Mouse (Mus musculus) fat pad, adult 2 months (tissue): ENCODE measurements at regions not wholly inside any gene's neighbourhood (a gene's known extent, or its start where the extent isn't known, plus 50 kb on each side); places are given as distances from the start of the nearest gene placed in this dataset.

Source experiments
- DNase-seq: peaks from one replicate; pipeline ENCODE4 v3.0.0-alpha.2; 2011; ENCODE audit warnings: low read depth, low spot score; ENCODE audit errors: extremely low read depth

- no peak for DNase-seq
Observed at GRCm38 (mm10) chr4:94173096-94173495, 383.2 kb upstream of the Gm10306 start.

- DNase-seq: no peak
Observed at GRCm38 (mm10) chr4:94186997-94187396, 369.3 kb upstream of the Gm10306 start.

- no peak for DNase-seq
Observed at GRCm38 (mm10) chr4:94188354-94188753, 368.0 kb upstream of the Gm10306 start.

GRCm38 (mm10) chr4:94188888-94189287, 367.5 kb upstream of the Gm10306 start:
- no peak for DNase-seq

GRCm38 (mm10) chr4:94190940-94191339, 365.4 kb upstream of the Gm10306 start:
- no peak for DNase-seq

GRCm38 (mm10) chr4:94216265-94216664, 340.1 kb upstream of the Gm10306 start:
- no peak for DNase-seq

- DNase-seq: no peak
Observed at GRCm38 (mm10) chr4:94235650-94236206, 320.6 kb upstream of the Gm10306 start.

GRCm38 (mm10) chr4:94256026-94256425, 300.3 kb upstream of the Gm10306 start:
- no peak for DNase-seq

GRCm38 (mm10) chr4:94261136-94261535, 295.2 kb upstream of the Gm10306 start:
- DNase-seq: no peak

- no peak for DNase-seq
Observed at GRCm38 (mm10) chr4:94281732-94282131, 274.6 kb upstream of the Gm10306 start.

- DNase-seq: no peak
Observed at GRCm38 (mm10) chr4:94292150-94292549, 264.2 kb upstream of the Gm10306 start.

- DNase-seq: no peak
Observed at GRCm38 (mm10) chr4:94317298-94317697, 239.0 kb upstream of the Gm10306 start.

GRCm38 (mm10) chr4:94326759-94327158, 229.6 kb upstream of the Gm10306 start:
- DNase-seq: no peak

GRCm38 (mm10) chr4:94343331-94343730, 213.0 kb upstream of the Gm10306 start:
- no peak for DNase-seq

- DNase-seq: no peak
Observed at GRCm38 (mm10) chr4:94349273-94349672, 207.1 kb upstream of the Gm10306 start.

- DNase-seq: no peak
Observed at GRCm38 (mm10) chr4:94356982-94357381, 199.4 kb upstream of the Gm10306 start.

GRCm38 (mm10) chr4:94360810-94361527, 195.4 kb upstream of the Gm10306 start:
- DNase-seq: no peak

GRCm38 (mm10) chr4:94361528-94362217, 194.7 kb upstream of the Gm10306 start:
- DNase-seq: no peak

- DNase-seq: no peak
Observed at GRCm38 (mm10) chr4:94365375-94365774, 191.0 kb upstream of the Gm10306 start.

GRCm38 (mm10) chr4:94367174-94367573, 189.2 kb upstream of the Gm10306 start:
- peak; percentile 11 for DNase-seq

- DNase-seq: no peak
Observed at GRCm38 (mm10) chr4:94370981-94371380, 185.4 kb upstream of the Gm10306 start.

GRCm38 (mm10) chr4:94376256-94376655, 180.1 kb upstream of the Gm10306 start:
- DNase-seq: no peak
